Mouse (Mus musculus) kidney, adult 2 months (tissue): ENCODE results near the gene Pex12.

Experiments used
- CTCF ChIP-seq: fragments of 200-500 bp; conservative IDR thresholded peaks from 2 replicates; pipeline ENCODE4 v1.5.1; 2011; ENCODE audit warnings: low read depth, mild to moderate bottlenecking, control low read depth, low read length, moderate library complexity, mixed read lengths; ENCODE audit not compliant: insufficient read depth, insufficient read length
- POLR2A ChIP-seq: fragments of 200-500 bp; IDR thresholded peaks from one replicate; pipeline ENCODE4 v1.6.1; 2011; ENCODE audit warnings: low read depth, low read length, control low read depth

GRCm38 (mm10) chr11:83294133-83294532 lies 8.3 kb downstream of the Pex12 start:
- TF ChIP-seq POLR2A (no peak), CTCF (no peak)
